Mouse (Mus musculus): ENCODE measurements at regions not wholly inside any gene's neighbourhood (a gene's known extent, or its start where the extent isn't known, plus 50 kb on each side); places are given as distances from the start of the nearest gene placed in this dataset.

- DNase-seq: no peak
These were observed 598.9 kb downstream of the 9430069I07Rik start for GRCm38 (mm10) chr15:33758771-33759170.

Data from kidney, postnatal 14 days (tissue).